Mouse (Mus musculus) frontal cortex, postnatal 10 days (tissue): ENCODE data around the gene Tnfaip1.
A peak's percentile ranks its signal among the peaks of the same experiment; 100 is the strongest.
"Not testable (repeated sequence)": the region's sequence is repeated elsewhere in the genome, so short reads cannot be mapped to it uniquely, and the experiment has no call there.

Experiments used
- DNase-seq, 2 experiments: peaks; one replicate each; pipeline ENCODE4 v3.0.0; 2022; ENCODE audit warnings: low spot score in 2 of 2, mixed read lengths in 1 of 2

Gene Tnfaip1

DNA sequence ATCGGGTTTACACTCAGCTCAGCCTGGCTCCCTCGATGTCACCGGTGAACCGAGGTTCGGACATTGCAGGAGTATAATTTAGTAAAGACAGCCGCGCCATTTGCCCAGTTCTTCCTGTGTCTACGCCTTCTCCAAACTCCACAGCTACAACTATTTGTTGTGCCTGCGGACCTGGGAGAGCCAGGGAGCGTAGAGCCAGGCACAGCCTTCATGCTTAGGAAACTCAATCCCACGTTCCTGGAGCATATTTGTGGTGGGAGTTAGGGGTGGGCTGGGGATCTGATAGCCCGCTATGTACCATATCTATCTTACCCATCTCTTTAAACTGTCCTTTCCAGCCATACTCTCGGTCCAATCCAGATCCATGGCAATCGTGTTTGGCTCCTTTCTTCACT is 555 bp upstream of the Tnfaip1 start:
- no peak for DNase-seq

DNA sequence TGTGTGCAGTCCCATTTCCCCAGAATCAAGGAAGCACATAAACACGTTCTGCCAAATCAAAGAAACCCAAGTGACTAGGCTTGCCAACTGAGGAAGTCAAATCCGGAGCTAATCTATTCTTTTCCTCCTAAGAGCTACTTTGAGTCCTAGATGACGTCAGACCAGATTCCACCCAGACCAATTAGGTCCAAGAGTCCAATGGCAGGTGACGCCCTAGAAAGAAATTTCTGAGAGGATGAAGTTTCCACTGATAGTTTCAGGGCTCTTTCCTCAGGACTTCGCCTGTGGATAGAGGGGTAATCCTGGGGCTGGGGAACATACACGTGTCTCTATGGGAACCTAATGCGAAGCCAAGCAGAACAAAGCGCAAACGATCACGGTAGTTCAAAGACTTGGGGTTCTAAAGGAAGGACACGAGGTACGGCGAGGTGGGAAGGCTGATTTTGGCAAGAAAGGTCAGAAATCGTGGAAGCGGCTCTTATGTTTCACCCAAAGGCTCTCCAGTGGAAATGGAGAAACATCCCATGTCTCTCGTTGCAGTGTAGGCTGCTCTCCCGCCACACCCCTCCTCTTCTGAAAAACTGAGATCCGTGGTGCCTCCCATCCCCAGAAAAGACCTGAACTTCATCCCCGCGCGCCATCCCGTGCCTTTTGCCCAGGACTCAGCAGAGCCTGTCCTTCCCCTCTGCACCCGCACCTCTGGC is 604 bp downstream of the Tnfaip1 start:
- no peak for DNase-seq

DNA sequence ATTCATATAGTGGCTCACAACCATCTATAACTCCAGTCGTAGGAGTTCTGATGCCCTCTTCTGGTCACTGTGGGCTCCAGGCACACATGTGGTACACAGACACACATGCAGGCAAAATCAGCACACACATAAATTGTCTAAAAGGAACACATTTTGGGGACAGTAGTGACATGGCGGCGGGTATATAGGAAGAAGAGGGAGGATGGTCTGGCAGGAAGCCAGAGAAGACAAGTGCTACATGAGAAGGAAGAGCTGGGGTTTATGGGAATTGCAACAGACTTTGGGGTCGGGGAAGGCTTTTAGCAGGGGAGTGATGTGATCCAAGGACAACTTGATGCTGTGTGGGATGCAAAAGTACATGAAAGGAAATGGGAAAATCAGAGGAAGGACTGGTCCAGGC is 1.6 kb downstream of the Tnfaip1 start:
- no peak for DNase-seq

DNA sequence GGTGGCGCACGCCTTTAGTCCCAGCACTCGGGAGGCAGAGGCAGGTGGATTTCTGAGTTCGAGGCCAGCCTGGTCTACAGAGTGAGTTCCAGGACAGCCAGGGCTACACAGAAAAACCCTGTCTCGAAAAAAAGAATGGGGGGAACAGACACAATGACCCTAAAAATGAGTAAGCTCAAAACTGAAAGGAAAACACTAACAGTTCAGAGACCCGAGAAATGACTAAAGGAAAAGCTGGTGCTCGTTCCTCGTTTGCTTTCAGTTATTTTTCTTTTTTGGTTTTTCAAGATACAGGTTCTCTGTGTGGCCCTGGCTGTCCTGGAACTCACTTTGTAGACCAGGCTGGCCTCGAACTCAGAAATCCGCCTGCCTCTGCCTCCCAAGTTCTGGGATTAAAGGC is 4.6 kb downstream of the Tnfaip1 start:
- DNase-seq, result not testable (repeated sequence)

DNA sequence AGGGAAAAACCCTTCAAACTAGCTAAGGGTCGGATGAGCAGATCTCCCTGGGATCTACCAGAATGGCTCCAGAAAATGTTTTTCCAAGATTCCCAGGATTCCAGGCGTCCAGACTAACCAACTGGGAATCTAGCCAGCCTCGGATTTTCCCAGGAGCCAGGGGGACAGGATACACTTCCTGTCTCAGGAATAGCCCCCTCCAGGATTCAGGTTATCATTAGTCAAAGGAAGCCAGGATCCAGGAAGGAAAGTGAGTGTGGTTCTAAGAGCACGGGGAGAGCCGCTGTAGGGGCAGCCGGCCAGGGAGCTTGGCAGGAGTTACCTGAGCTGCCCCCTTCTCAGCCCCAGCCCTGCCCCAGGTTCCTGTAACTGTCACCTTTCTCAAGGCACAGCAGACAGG is 5.1 kb downstream of the Tnfaip1 start:
- no peak for DNase-seq

DNA sequence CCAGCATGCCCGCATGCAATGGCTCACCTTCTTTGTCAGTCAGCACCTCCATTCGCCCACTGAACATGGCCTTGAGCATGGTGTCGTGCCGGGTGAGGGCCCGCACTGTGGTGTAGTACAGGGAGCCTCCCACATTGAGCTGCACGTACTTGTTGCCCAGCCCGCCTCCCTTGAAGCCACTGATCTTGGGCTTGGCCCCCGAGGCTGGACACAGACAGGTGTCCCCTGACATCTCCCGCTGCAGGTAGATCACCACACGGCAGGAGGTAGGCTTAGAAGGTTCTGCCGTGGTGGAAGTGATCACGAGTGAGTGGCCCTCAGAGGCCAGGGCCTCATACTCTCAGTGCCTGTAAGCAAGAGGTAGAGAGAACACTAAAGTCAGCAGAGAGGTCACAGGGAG is 6.1 kb downstream of the Tnfaip1 start:
- DNase-seq, result no peak

DNA sequence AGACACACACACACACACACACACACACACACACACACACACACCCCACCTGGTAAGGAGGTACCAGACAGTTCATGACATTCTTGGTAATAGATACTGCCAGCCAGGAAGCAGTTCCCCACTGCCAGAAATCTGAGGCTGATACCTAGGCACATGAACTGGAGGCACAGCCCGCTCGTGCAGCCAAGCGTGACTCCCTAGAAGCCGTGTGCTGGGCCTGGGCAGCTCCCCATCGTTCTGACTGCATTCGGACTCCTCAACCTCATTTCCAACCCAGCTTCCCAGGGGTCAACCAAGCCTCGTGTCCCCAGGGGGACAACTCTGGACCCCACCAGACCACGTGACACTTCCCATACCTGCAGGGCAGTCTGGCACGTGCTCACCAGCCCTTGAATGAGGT is 7.4 kb downstream of the Tnfaip1 start:
- no peak for DNase-seq

DNA sequence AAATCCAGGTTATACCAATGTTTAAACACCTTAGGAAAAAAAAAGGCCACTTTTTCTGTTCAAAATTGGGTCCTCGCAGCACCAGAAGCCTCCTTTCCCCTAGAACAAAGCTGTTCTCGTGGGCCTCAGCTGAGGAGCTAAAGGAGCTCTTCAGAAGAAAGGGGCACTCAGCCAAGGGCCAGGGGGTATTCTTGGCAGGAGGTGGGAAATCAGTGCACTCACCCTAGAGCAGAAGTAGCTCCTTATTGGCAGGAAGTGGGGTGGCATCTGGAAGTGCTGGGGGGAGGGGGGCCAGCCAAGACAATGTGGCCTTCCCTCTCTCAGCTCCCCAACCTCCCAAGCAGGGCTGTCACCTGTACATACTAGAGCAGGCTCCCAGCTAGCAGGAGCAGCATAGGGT is 11.3 kb downstream of the Tnfaip1 start:
- no peak for DNase-seq

DNA sequence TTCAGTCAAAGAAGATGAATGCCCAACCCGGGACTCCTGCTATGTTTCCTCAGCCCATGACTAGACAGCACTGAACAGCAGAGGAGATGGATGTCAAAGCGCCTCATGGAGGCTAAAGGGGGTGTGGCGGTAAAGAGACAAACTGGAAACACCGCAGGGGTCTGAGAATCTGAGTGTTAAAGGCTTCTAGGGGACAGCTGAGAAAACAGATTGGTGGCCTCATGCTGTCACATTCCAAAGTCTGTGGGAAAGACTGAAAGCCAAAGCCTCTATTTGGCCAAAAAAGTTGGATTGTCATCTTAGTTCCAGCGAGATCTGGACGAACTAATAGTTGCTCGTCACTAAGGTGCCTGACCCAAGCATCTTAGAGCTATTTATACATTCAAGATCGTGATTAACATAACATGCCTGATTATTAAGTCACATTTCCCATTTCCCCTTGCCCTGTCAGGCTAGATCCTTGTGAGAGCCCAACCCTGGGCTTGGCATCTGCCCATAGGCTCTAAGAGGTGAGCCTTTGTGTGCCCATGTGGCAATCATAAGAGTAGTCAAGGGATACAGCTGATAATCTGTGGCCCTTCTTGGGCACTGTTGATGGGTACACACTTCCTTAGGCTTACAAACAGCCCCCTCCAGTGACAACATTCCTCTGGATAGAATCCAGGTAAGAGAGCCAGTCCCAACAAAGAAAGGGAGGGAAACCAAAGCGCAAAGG is 12.7 kb downstream of the Tnfaip1 start:
- no peak for DNase-seq

DNA sequence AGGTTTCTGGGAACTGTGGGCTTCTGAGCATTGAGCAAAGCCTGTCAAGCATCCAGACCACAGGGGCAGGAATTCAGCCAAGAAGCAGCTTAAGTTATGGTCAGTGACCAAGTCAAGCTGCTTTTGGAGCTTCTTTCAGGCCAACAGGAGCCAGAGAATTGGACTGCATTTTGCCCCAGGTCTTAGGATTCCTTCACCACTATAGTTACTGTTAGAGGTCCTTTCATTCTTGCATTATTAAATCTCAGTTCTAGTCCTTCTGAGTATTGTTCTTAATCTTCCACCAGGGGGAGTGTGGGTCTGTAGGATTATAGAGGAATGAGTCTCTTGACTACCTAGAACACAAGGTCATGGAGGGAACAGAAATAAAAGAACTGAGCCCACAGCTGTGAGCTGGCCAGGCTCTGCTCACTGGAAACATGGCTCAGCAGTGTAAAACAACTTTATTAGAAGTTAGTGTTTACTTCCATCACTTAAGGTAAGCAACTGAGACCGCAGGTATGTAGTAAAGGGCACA is 13.6 kb downstream of the Tnfaip1 start:
- DNase-seq, result no peak

DNA sequence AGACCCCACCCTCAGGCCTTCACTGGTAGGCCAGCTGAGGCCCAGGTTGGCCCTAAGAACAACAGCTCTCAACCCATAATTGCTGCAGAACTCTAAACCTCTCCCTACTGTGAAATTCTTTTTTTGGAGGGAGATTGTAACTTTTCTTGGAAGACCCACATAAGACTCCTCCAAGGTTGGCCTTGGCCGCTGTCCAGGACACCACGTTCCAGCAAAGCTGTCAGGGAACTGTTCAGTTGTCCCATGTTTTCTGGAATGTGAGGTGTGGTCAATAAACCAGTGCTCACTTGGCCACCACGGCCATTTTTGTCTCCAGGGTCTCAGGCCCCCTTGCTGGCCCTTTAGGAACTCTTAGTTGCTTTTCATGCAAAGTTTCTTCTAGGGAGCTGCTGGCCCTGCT is 14.3 kb downstream of the Tnfaip1 start:
- DNase-seq, result no peak

DNA sequence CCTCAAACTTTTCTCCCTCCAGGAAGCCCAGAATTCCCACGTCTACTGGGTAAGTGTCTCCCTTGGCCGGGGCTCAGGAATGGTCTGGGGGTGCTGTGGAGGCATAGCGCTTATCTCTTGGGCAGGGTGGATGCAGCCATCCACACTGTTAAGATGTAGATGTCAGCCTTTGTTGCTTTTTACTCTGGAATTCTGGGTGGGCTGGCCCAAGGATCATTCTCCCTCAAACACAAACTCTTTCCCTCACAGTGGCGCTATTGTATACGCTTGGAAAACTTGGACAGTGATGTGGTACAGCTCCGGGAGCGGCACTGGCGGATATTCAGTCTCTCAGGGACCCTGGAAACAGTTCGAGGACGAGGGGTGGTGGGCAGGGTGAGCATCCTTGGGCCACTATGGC is 17.2 kb downstream of the Tnfaip1 start:
- DNase-seq, result no peak

DNA sequence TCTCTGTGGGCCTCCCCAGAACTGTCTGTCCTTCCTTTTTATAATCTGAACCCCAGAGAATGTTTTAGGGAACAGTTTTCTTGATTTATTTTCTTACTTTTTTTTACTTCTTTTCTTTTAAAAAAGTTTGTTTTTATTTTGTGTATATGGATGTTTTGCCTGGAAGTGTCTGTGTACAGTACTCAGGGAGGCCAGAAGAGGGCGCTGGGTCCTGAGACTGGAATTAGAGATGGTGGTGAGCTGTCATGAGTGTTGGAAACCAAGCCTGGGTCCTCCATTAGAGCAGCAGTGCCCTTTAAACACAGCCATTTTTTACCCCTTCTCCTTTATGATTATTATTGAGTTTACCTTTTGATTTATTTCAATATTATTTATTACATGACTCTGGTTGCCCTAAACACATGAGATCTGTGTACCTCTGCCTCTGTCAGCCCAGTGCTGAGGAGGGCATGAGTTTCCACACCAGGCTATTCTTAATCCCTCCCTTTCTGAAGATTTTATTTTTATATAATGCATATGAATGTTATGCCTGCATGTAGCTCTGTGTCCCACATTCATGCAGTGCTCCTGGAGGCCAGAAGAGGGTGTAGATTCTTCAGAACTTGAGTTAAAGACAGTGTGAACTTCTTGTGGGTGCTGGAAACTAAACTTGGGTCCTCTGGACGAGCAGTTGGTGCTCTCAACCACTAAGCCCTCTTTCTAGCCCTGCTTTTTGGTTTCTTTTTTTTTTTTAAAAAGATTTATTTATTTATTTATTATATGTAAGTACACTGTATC is 20.4 kb downstream of the Tnfaip1 start:
- DNase-seq, result no peak

DNA sequence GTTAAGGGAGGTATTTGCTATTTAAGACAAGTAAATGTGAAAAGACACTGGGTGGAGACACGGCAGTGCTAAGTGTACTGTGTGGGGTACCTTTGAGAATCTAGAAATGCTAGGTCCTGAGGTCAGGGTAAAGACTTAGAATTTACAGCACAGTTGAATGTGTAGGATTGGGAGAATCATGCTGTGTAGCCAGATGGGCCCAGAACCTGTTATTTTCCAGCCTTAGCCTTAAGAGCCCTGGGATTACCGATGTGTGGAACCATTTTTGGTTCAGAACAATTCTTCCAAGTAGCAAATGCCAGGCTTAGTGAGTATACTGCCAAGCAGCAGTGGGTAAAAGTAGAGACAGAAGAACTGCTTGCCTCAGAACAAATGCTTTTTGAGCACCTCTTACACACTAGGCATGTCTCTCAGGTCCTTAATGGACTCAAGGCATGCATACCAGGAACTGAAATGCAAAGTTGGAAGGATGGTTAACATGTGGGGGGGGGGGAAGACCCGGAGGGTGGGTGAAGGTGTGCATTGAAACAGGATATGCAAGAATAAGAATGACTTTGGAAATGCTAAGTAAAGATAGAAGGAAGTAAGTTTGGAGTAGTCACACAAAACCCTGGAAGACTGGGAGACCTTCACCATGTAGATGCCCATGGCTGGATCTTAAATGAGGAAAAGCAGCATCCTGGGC is 22.9 kb downstream of the Tnfaip1 start:
- DNase-seq, result no peak

DNA sequence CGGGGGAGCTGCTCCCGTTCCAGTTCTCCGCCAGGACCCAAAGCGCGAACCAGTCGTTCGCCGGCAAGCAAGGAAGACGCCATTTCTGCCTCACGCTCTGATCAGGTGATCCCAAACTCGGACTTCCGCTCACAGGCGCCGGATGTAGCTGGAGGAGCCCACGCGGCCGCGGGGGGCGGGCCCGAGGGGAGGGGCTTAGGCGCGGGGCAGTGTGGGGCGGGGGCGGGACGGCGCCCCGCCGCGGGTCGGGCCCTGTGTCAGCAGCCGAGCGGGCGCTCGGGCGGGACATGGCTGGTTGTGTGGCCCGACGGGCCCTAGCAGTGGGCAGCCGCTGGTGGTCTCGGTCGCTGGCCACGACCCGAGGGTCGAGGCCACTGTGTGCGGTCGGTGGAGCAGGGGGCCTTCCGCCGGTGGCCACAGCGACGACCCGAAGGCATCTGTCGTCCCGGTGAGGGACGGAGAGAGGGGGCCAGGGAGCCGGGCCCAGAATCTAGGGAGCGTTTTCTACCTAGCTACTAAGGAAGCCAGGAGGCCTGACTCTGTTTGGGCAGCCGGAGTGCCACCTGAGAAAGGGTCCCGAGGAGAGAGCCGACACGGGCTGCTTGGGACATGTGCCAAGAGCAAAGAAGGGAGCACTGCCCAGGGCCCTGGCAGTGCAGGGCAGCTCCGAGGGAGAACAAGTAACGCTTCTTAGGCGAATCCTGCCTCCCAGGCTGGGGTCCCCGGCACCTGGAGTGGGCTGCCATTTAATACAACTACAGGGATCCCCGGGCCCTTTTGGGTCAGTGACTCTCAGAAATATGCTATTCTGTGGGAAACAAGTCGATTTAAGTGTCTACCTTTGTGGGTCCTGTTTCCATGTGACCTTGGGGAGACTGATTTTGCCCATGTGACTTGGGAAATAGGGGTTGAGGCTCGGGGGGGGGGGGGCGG is 23.8 kb downstream of the Tnfaip1 start, which contains the start of the genes Tmem199 and Poldip2:
Tmem199 (minus strand) TSS at position 148 of the 933 bp plus-strand sequence.
Poldip2 (plus strand) TSS at position 169 of the 933 bp plus-strand sequence.
- DNase-seq, result peak; percentile 86 to 87

DNA sequence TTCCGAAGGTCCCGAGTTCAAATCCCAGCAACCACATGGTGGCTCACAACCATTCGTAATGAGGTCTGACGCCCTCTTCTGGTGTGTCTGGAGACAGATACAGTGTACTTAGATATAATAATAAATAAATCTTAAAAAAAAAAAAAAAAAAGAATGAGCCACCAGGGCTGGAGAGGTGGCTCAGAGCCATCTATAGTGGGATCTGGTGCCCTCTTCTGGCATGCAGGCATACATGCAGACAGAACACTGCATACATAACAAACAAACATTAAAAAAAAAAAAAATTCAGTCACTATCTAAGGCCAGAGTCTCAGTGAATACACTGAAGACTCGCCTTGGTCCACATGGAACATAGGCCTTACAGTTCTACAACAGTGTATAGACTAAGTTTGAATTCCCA is 27.0 kb downstream of the Tnfaip1 start:
- no peak for DNase-seq

DNA sequence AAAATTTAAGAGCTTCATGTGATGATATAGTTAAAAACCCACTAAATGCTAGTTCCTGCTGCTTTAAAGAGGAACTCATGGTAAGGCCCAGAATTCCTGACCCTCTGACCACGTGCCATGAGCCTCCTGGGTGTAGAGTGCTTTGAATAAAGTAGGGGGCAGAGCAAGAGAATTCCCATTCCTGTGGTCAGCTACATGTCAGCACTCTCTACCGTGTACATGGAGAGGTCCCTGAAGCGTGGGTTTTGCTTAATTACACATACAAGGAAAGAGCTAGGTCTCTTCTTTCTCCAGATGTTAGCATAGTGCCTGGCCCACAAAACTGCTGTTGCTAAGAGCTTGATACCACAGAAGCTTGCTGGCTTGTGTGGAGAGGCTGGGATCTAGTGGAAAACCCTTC is 30.7 kb downstream of the Tnfaip1 start:
- no peak for DNase-seq

DNA sequence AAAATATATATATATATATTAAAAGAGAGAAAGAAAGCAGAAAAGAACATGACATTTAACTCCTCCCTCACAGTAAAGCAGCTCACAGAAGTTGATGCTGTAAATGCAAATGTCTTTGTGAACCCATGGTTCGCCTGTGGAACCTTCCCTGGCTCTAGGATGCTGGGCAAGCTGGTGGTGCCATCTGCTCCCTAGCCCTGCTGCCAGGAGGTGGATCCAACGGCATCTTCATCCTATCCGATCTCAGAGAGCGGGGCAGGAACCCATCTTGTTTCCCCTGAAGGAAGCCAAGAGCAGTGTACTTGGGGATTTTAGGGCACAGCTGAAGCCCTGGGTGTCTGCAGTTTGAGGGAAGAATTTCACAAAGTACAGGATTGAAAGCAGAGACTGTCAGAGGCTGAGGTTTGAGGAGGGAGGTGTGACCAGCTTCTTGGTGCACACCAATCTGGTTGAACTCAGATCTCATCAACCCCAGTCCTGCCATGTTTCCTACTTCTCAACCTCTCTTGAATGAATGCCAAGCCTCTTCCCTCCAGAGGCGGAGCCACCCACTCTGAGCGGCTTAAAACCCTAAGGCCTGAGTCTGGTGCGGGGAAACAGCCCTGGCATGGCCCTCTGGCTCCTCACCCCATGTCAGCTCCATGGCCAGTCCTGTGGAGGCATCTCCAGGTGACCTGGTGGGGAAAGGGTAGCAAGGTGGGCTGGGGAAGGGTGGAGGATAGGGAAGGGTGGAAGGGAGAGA is 33.1 kb downstream of the Tnfaip1 start, which contains the start of gene Sebox:
Sebox (plus strand) TSS at position 539 of the 742 bp plus-strand sequence.
- DNase-seq, result no peak

DNA sequence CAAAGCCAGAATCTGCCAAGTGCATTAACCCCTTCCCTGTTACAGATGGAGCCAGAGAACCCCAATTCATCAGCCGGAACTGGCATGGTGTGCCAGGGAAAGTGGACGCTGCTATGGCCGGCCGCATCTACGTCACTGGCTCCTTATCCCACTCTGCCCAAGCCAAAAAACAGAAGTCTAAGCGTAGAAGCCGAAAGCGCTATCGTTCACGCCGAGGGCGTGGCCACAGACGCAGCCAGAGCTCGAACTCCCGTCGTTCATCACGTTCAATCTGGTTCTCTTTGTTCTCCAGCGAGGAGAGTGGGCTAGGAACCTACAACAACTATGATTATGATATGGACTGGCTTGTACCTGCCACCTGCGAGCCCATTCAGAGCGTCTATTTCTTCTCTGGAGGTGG is 34.6 kb downstream of the Tnfaip1 start:
- DNase-seq, result no peak
